Mouse (Mus musculus): Measurements from ENCODE around the gene Prkce.

DNA sequence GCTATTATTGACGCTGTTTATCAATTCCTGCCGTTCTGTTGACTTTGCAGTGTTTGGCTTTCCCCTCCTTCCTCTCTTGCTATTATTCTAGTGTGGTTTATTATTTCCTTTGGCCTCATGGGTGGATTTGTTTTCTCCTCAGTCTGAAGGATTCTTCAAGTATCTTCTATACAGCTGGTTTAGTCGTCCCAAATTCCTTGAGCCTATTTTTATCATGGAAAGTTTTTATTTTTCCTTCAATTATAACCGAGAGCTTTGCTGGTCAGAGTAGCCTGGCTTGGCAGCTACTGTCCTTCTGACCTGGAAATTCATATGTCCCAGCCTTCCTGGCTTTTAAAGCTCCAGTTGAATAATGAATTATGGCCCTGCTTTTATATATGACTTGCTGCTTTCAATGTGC, 361.8 kb downstream of the Prkce start:
- TF ChIP-seq CTCF (IDR thresholded peaks at IDR 0.05; ENCODE audit: control insufficient read depth, insufficient read depth, low read length) = no peak
- TF ChIP-seq POLR2A (IDR thresholded peaks at IDR 0.05; ENCODE audit: borderline replicate concordance, control insufficient read depth, low read depth, low read length) = no peak

All from bone marrow, adult 2 months (tissue).